ENCODE assay signal across 8 mouse cellular contexts in the genomic region with DNA sequence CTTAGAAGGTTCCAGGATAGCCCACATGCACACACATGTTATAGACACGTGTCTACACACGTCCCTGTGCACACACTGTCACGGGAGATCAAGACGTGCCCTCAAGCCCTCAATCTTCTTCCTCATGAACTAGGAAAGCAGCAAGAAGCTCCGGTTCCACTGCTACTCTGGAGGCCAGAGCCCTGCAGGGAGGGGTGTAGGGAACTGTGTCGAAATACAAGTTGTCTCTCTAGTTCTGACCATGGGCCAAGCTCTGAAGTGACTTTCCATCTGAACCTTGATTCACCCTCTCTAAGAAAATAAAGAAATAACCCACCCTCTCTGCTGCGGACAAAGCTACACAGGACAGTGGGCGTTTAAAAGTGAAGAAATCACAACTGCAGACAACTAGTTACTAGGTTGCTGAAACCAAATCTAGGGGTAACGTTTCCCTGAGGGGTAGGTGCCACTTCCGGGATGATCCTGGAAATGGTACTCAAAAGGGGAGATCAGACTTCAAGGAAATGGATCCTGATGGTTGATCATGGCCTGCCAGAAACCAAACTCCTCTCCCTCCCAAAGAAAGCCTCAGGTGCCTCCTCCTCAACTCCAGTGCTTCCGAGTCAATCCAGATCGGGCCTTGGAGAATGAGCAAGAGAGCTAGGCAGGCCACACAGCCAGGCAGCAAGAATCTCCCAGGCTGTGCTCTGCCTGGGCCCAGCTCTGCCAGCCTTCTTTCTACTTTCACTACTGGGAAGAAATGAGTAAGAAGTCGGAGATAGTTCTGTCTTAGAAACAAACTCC. TPM values are rescaled to one million over a fixed set of nuclear protein-coding genes. Genes with fewer than 3 reads are reported as not detected.
DNase-seq lines count a peak whose midpoint lies in the region; ATAC-seq lines count a peak whose summit lies in the region.

No protein-coding gene starts in this region.

- peaks cover 2% of the 10 kb centered on the region; the same call in 1 of the 2 replicates for H3K36me3 ChIP-seq in midbrain, embryonic 11.5 days (ENCODE audit: control insufficient read depth, insufficient read depth, low read length)

- ATAC-seq in inflammation-experienced regulatory T-cells, adult 6 months: peak; percentile 22
- ATAC-seq in midbrain, embryonic 11.5 days (ENCODE audit: low FRiP score): no peak

- peak overlapping the region; percentile 92 for H3K4me2 ChIP-seq in midbrain, embryonic 11.5 days

- peaks cover 13% of the 10 kb centered on the region for H3K4me1 ChIP-seq in midbrain, embryonic 11.5 days (ENCODE audit: control insufficient read depth, insufficient read depth, low read length)

- H3K27ac ChIP-seq in midbrain, embryonic 11.5 days (ENCODE audit: low read depth, low read length): no peak overlapping the region

- H3K4me3 ChIP-seq in midbrain, embryonic 11.5 days (ENCODE audit: low read depth, low read length): peak overlapping the region; percentile 72

- intact Hi-C loops in left cerebral cortex, postnatal 36 days (cut with DNase I): loop anchor here (2.0 kb wide), 1 partner anchor 47 kb away; a partner anchor contains a TSS

- DNase-seq in adrenal gland, adult 2 months: peak; percentile 69
- DNase-seq in adrenal gland, adult 8-10 months: no peak
- peak; percentile 27 to 52 for DNase-seq in urinary bladder, postnatal 36 days (ENCODE audit: low spot score in 2 of 2)
- no peak for DNase-seq in urinary bladder, postnatal 10 days (ENCODE audit: low spot score)
- DNase-seq in midbrain, embryonic 11.5 days (ENCODE audit: low spot score, missing footprints): no peak
- DNase-seq in frontal cortex, postnatal 36 days (ENCODE audit: low spot score in 2 of 2): no peak
- DNase-seq in left cerebral cortex, postnatal 36 days (ENCODE audit: low spot score in 2 of 2): no peak

- 66% methylated on average over 13 of the region's 13 CpGs for WGBS in midbrain, embryonic 11.5 days

- H3K9ac ChIP-seq in midbrain, embryonic 11.5 days (ENCODE audit: low read length): peak overlapping the region; percentile 90

- H3K9me3 ChIP-seq in midbrain, embryonic 11.5 days (ENCODE audit: control insufficient read depth, low read length): no peaks in the 10 kb centered on the region

- no peaks in the 10 kb centered on the region for H3K27me3 ChIP-seq in midbrain, embryonic 11.5 days (ENCODE audit: control insufficient read depth, insufficient read depth, low read length)

RNA-seq across cellular contexts. Expression of a gene that starts 1.4 kb away (rescaled TPM):
- 100 to 1,000 TPM; 138 to 351 TPM for total RNA-seq in adrenal gland, adult 2 months (2021)
- 942 and 1,575 TPM in 2 replicates for polyA plus RNA-seq in adrenal gland, adult 2 months (2012; rRNA removed)
- 100 to 1,000 TPM; 180 to 380 (median 226) TPM for total RNA-seq in adrenal gland, adult 8-10 months (2022)
- polyA plus RNA-seq in inflammation-experienced regulatory T-cells, adult 6 months (2017; shearing (Covaris generic)): 10 to 100 TPM; 27.0 to 48.9 (median 35.8) TPM
- 20.0 and 21.7 TPM in 2 replicates for polyA plus RNA-seq in midbrain, embryonic 11.5 days (2014; fragmentation: Nextera tagmentation; extraction: Ambion mirVana)
- total RNA-seq in left cerebral cortex, postnatal 36 days (2021): 10 to 100 TPM; 82.3 to 88.8 TPM

RNA-seq across cellular contexts. Expression of a gene that starts 17.8 kb away (rescaled TPM):
- total RNA-seq in adrenal gland, adult 2 months (2021): 100 to 1,000 TPM in 1 of 2 experiments, 10 to 100 TPM in 1; 80.8 to 268 TPM
- 59.9 and 80.9 TPM in 2 replicates for polyA plus RNA-seq in adrenal gland, adult 2 months (2012; rRNA removed)
- total RNA-seq in adrenal gland, adult 8-10 months (2022): 100 to 1,000 TPM in 3 of 4 experiments, 10 to 100 TPM in 1; 89.8 to 116 (median 110) TPM
- polyA plus RNA-seq in inflammation-experienced regulatory T-cells, adult 6 months (2017; shearing (Covaris generic)): 1 to 10 TPM in 2 of 3 experiments, under 1 TPM in 1; 0.40 to 2.2 (median 1.1) TPM
- polyA plus RNA-seq in midbrain, embryonic 11.5 days (2014; fragmentation: Nextera tagmentation; extraction: Ambion mirVana): 27.9 TPM in 2 replicates
- total RNA-seq in left cerebral cortex, postnatal 36 days (2021): 10 to 100 TPM in 1 of 2 experiments, 1 to 10 TPM in 1; 9.9 to 10.1 TPM

RNA-seq across cellular contexts. Expression of a gene that starts 47.0 kb away (rescaled TPM):
- total RNA-seq in adrenal gland, adult 2 months (2021): 10 to 100 TPM; 37.4 to 48.5 TPM
- polyA plus RNA-seq in adrenal gland, adult 2 months (2012; rRNA removed): 15.8 and 17.6 TPM in 2 replicates
- total RNA-seq in adrenal gland, adult 8-10 months (2022): 10 to 100 TPM; 47.5 to 69.5 (median 52.4) TPM
- polyA plus RNA-seq in inflammation-experienced regulatory T-cells, adult 6 months (2017; shearing (Covaris generic)): 10 to 100 TPM; 22.5 to 42.6 (median 30.6) TPM
- polyA plus RNA-seq in midbrain, embryonic 11.5 days (2014; fragmentation: Nextera tagmentation; extraction: Ambion mirVana): 73.4 and 81.8 TPM in 2 replicates
- 10 to 100 TPM; 69.9 to 79.9 TPM for total RNA-seq in left cerebral cortex, postnatal 36 days (2021)

RNA-seq across cellular contexts. Expression of a gene that starts 47.4 kb away (rescaled TPM):
- 10 to 100 TPM; 20.8 to 30.0 TPM for total RNA-seq in adrenal gland, adult 2 months (2021)
- 18.4 and 28.0 TPM in 2 replicates for polyA plus RNA-seq in adrenal gland, adult 2 months (2012; rRNA removed)
- 10 to 100 TPM; 27.9 to 44.9 (median 36.6) TPM for total RNA-seq in adrenal gland, adult 8-10 months (2022)
- 10 to 100 TPM; 13.3 to 17.7 (median 17.4) TPM for polyA plus RNA-seq in inflammation-experienced regulatory T-cells, adult 6 months (2017; shearing (Covaris generic))
- 11.1 and 14.4 TPM in 2 replicates for polyA plus RNA-seq in midbrain, embryonic 11.5 days (2014; fragmentation: Nextera tagmentation; extraction: Ambion mirVana)
- 10 to 100 TPM; 19.1 to 28.9 TPM for total RNA-seq in left cerebral cortex, postnatal 36 days (2021)

RNA-seq across cellular contexts. Expression of a gene that starts 58.8 kb away (rescaled TPM):
- 100 to 1,000 TPM; 154 to 167 TPM for total RNA-seq in adrenal gland, adult 2 months (2021)
- 57.5 and 96.7 TPM in 2 replicates for polyA plus RNA-seq in adrenal gland, adult 2 months (2012; rRNA removed)
- total RNA-seq in adrenal gland, adult 8-10 months (2022): 100 to 1,000 TPM; 154 to 180 (median 171) TPM
- 10 to 100 TPM; 58.6 to 75.2 (median 67.0) TPM for polyA plus RNA-seq in inflammation-experienced regulatory T-cells, adult 6 months (2017; shearing (Covaris generic))
- 274 and 275 TPM in 2 replicates for polyA plus RNA-seq in midbrain, embryonic 11.5 days (2014; fragmentation: Nextera tagmentation; extraction: Ambion mirVana)
- total RNA-seq in left cerebral cortex, postnatal 36 days (2021): 100 to 1,000 TPM; 210 to 220 TPM

Comparison
In these comparisons a context has a peak if more than half of its experiments do, and no peak if none do; other contexts are left out.
1. DNase-seq: peak in adrenal gland, adult 2 months (single experiment) and urinary bladder, postnatal 36 days (2 of 2); none in adrenal gland, adult 8-10 months (single experiment), urinary bladder, postnatal 10 days (single experiment), midbrain, embryonic 11.5 days (single experiment), frontal cortex, postnatal 36 days (0 of 2) and left cerebral cortex, postnatal 36 days (0 of 2).
2. RNA of a gene that starts 17.8 kb away (total RNA-seq): 80.8 to 268 TPM in adrenal gland, adult 2 months and 89.8 to 116 TPM in adrenal gland, adult 8-10 months; 9.9 to 10.1 TPM in left cerebral cortex, postnatal 36 days; every median in the first group is over 4 times any median in the second.